Mouse (Mus musculus): ENCODE measurements around the gene Nprl3.

- no peak for TF ChIP-seq CTCF (IDR thresholded peaks at IDR 0.05)
- TF ChIP-seq EP300 (IDR thresholded peaks at IDR 0.05), result no peak
Measured at GRCm38 (mm10) chr11:32244617-32245016, 22.9 kb downstream of the Nprl3 start.
